Mouse (Mus musculus) brain, embryonic 14.5 days (tissue): ENCODE results near the gene Mrpl2. TPM values are rescaled to one million over a fixed set of nuclear protein-coding genes. Genes with fewer than 3 reads are reported as not detected.
A peak's percentile ranks its signal among the peaks of the same experiment; 100 is the strongest.

Experiments used
- DNase-seq: peaks from one replicate; pipeline ENCODE4 v3.0.0-alpha.2; 2011; ENCODE audit warnings: low read depth
- CTCF ChIP-seq: fragments of 200-500 bp; IDR thresholded peaks from 2 replicates; pipeline ENCODE4 v1.5.1; 2012; ENCODE audit warnings: inconsistent platforms, mild to moderate bottlenecking, moderate library complexity, borderline replicate concordance; ENCODE audit not compliant: insufficient read depth, insufficient read length; ENCODE audit errors: extremely low read depth
- POLR2A ChIP-seq: fragments of 200-500 bp; IDR thresholded peaks from 2 replicates; pipeline ENCODE4 v1.6.1; 2012; ENCODE audit warnings: mild to moderate bottlenecking, inconsistent platforms, borderline replicate concordance; ENCODE audit not compliant: poor library complexity, insufficient read depth, insufficient read length, severe bottlenecking; ENCODE audit errors: extremely low read depth
- polyA plus RNA-seq: library from polyadenylated mRNA; depleted of rRNA; stranded (reverse); fragments of >200 nt; gene quantifications from 2 replicates; pipeline ENCODE4 v1.2.3, GENCODE M21; 2012; rRNA removed

Mrpl2 gene
- polyA plus RNA-seq, 1 experiment = 47.2 TPM

GRCm38 (mm10) chr17:46694517-46695063, 48.6 kb downstream of the Mrpl2 start:
- TF ChIP-seq POLR2A (no peak), CTCF (no peak)

GRCm38 (mm10) chr17:46698515-46698914, 52.5 kb downstream of the Mrpl2 start:
- TF ChIP-seq CTCF = no peak
- TF ChIP-seq POLR2A = no peak
- no peak for DNase-seq

More at GRCm38 (mm10) chr17:46694517-46695063, 48.6 kb downstream of the Mrpl2 start:
- peak; percentile 31 for DNase-seq

GRCm38 (mm10) chr17:46699245-46699644, 53.2 kb downstream of the Mrpl2 start:
- no peak for TF ChIP-seq CTCF
- no peak for TF ChIP-seq POLR2A
- no peak for DNase-seq

Other genes starting within 250 kb of the Mrpl2 start
- 8.2 and 11.3 TPM in 2 replicates for gene Crip3, start 217.3 kb upstream of the Mrpl2 start, polyA plus RNA-seq
- gene Slc22a7, start 207.8 kb upstream of the Mrpl2 start, polyA plus RNA-seq = 0.07 and 0.09 TPM in 2 replicates
- gene Ttbk1, start 158.6 kb upstream of the Mrpl2 start, polyA plus RNA-seq = 22.1 and 35.4 TPM in 2 replicates
- 17.6 and 25.7 TPM in 2 replicates for gene Dnph1, start 149.5 kb upstream of the Mrpl2 start, polyA plus RNA-seq
- 37.5 and 50.4 TPM in 2 replicates for gene Cul9, start 99.8 kb upstream of the Mrpl2 start, polyA plus RNA-seq
- gene Srf, start 90.1 kb upstream of the Mrpl2 start, polyA plus RNA-seq = 83.2 and 87.6 TPM in 2 replicates
- gene Ptk7, start 16.7 kb upstream of the Mrpl2 start, polyA plus RNA-seq = 22.9 and 38.7 TPM in 2 replicates
- gene Klc4, start 207 bp upstream of the Mrpl2 start, polyA plus RNA-seq = 30.0 and 34.5 TPM in 2 replicates
- gene Cul7, start 4.1 kb downstream of the Mrpl2 start, polyA plus RNA-seq = 69.4 and 88.5 TPM in 2 replicates
- 36.7 and 37.2 TPM in 2 replicates for gene Rrp36, start 28.1 kb downstream of the Mrpl2 start, polyA plus RNA-seq
- gene Mea1, start 32.6 kb downstream of the Mrpl2 start, polyA plus RNA-seq = 141 and 144 TPM in 2 replicates
- 169 and 175 TPM in 2 replicates for gene Klhdc3, start 34.7 kb downstream of the Mrpl2 start, polyA plus RNA-seq
- 112 and 114 TPM in 2 replicates for gene Ppp2r5d, start 58.9 kb downstream of the Mrpl2 start, polyA plus RNA-seq
- gene Pex6, start 65.2 kb downstream of the Mrpl2 start, polyA plus RNA-seq = 46.7 and 58.5 TPM in 2 replicates
- 1.5 and 2.4 TPM in 2 replicates for gene Gnmt, start 82.9 kb downstream of the Mrpl2 start, polyA plus RNA-seq
- gene Cnpy3, start 106.0 kb downstream of the Mrpl2 start, polyA plus RNA-seq = 55.2 and 55.9 TPM in 2 replicates
- gene Ptcra, start 117.5 kb downstream of the Mrpl2 start, polyA plus RNA-seq = 0.08 and 0.11 TPM in 2 replicates
- gene 2310039H08Rik, start 126.4 kb downstream of the Mrpl2 start, polyA plus RNA-seq = 56.6 and 101 TPM in 2 replicates
- gene Rpl7l1, start 136.4 kb downstream of the Mrpl2 start, polyA plus RNA-seq = 63.2 and 68.7 TPM in 2 replicates
- 13.5 and 24.9 TPM in 2 replicates for gene Bicral, start 212.3 kb downstream of the Mrpl2 start, polyA plus RNA-seq
- gene Tbcc, start 244.5 kb downstream of the Mrpl2 start, polyA plus RNA-seq = 33.7 and 40.8 TPM in 2 replicates